Mouse (Mus musculus): ENCODE results near the gene Man2b1.

- peak; percentile 35; the same call in 1 of the 2 replicates for TF ChIP-seq CTCF (IDR thresholded peaks at IDR 0.05; ENCODE audit: extremely low read depth, insufficient read depth, low read length)
- no peak for TF ChIP-seq POLR2A (IDR thresholded peaks at IDR 0.05; ENCODE audit: extremely low read depth, insufficient read depth, low read length)
These were observed 7.1 kb upstream of the Man2b1 start for GRCm38 (mm10) chr8:85076001-85076400.
